Mouse (Mus musculus): Measurements from ENCODE around the gene Itfg1. TPM values are rescaled to one million over a fixed set of nuclear protein-coding genes. Genes with fewer than 3 reads are reported as not detected.
"Not testable (repeated sequence)": the region's sequence is repeated elsewhere in the genome, so short reads cannot be mapped to it uniquely, and the experiment has no call there.

The Itfg1 gene
- 10 to 100 TPM; 35.4 to 38.3 TPM for total RNA-seq (2021)
- long read RNA-seq, experiment 1, transcript Itfg1-201 (18 exons, 3,306 nt): major isoform, 90 of 99 reads
- long read RNA-seq, experiment 1, partial matches to known transcripts: 3 of 99 reads
- long read RNA-seq, experiment 1, other reads (novel, unspliced or antisense): 6 of 99 reads
- long read RNA-seq, experiment 2, transcript Itfg1-201 (18 exons, 3,306 nt): major isoform, 84 of 92 reads
- long read RNA-seq, experiment 2, partial matches to known transcripts: 1 of 92 reads
- long read RNA-seq, experiment 2, other reads (novel, unspliced or antisense): 7 of 92 reads

DNA sequence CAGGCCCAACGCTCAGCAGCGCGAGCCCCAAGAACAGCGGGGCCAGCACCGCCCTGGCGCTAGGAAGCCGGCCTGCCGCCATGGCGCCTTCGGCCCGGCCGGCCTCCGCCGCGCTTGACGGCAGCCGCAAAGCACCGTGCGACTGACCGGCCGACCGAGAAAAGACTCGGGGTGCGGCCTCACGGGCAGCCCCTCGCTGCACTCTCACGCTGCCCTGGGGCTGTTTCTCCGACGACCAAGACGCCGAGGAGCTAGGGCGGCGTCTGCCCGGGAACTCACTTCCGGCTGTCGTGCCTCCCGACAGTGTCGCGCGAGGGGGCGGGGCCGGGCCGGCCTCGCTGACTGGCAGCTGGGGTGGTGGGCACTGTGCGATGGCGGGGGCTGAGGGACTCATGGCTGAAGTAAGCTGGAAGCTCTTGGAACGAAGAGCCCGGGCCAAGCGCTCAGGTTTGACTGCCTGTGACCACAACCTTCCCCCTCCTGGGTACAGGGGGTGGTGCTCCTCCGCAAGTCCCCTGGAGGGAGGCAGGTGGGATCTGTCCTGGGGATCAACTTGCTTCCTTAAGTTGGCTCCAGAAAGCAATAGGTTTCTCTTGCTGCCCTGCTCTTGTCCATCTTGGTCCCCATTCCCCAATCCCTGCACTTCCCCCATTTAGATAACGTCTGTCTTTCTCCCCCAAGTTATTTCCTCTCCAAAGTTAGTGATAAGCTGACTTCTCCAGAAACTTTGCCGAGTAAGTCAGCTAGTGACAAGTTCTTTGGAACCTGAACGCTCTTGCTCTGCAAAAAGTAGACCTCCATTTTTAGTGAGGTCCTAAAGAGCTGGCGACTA is at the start of gene Itfg1, which contains the start of gene Phkb:
Gene Itfg1, minus strand, starts transcription at position 265 of the 832 bp plus-strand sequence.
Gene Phkb, plus strand, starts transcription at position 303 of the 832 bp plus-strand sequence.
- DNase-seq: peak; percentile 93

DNA sequence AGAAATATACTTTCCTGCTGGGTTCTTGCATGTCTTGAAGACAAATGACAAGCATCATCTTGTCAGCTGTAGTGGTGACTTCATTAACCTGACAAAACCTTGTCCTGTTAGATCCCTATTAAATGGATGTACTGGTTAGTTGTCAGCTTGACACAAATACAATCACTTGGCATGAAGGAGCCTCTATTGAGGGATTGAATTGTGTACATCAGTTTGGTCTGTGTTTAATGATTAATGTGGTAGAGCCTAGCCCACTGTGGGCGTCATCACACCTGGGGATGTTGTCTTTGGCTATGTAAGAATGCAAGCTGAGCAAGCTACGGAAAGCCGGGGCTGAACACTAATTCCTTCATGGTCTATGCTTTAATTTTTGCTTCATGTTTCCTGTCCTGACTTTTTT is 44.1 kb upstream of the Itfg1 start:
- DNase-seq: no peak

DNA sequence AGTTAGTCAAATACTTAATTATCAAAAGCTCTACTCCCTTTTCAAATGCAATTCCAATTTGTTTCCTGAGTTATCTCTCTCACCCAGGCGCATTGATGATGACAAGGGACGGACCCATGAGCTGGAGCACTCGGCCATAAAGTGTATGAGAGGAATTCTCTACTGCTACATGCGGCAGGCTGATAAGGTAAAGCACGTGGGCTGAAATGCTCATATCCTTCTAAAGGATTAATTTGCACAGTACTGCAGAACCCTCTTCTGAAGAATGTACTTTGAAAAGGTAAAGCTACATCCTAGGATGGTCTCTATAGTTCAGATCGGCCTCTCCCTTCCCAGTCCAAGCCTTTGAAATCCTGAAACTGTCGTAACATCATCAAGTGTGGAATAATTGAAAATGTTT is 38.9 kb upstream of the Itfg1 start:
- no peak for DNase-seq

DNA sequence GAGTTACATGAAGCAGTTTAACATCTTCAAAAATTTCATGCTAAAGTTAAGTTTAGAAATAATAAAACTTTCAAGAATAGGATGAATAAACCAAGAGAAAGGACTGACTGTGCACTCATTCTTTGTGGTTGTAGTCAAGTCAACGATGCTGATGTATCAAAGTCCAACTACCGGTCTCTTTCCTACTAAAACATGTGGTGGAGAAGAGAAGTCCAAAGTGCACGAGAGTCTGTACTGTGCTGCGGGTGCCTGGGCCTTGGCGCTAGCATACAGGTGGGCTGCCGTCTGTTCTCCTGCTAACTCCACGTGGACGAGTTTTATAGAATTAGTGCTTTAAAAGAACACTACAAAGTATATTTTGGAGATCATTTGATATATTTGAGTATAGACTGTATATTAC is 37.3 kb upstream of the Itfg1 start:
- no peak for DNase-seq

DNA sequence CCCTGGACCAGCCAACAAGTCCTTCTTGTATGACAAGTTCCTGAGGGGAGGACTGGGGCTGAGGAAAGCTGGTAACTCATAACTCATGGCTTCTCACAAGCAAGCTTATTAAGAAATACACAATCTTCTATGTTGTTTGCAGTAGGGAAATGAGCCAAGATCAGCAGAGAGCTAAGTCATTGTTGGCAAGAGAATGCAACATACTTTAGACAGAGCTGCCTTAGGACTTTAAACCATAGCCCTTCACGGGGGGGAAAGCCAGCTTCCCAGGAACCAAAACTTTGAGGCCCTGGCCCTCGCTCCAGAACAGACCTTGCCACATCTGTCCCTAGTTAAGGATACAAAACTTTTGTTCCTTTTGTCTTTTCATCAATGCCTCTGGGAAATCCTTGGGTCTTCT is 30.9 kb upstream of the Itfg1 start:
- DNase-seq: no peak

DNA sequence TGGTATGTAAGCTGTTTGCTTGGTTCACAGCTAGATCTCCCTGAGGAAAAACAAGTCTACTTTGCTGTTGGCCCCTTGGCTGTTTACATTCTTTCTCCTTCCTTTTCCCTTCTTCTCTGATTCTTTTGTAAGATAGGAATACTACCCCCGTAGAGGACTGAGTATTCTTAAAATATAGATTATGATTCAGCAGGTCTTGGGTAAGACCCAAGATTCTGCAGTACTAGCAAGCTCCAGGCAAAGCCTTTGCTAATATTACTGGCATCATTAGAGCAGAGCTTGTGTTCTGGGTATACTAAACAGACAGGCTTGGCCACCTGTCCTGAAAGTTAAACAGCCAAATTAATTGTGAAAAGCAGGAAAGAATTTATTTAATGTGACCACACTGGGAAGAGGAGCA is 21.7 kb upstream of the Itfg1 start:
- DNase-seq: no peak

DNA sequence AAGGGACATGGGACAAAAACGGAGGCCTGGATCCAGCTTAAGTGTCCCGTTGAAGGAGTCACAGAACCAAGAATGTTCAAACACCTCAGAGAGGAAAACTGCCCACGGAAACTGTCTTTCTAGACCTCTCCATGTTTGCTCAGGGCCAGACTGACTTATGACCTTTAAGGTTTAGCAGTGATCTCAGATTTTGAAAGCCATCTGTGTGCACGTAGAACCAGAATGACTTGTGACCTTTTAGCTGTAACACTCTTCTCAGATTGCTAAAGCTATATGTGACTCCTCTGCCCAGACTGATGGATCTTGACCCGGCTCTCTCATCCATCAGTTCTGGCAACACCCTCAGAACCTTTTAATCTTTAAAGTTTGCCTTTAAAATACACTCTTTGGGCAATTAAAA is 19.9 kb upstream of the Itfg1 start:
- DNase-seq: no peak

DNA sequence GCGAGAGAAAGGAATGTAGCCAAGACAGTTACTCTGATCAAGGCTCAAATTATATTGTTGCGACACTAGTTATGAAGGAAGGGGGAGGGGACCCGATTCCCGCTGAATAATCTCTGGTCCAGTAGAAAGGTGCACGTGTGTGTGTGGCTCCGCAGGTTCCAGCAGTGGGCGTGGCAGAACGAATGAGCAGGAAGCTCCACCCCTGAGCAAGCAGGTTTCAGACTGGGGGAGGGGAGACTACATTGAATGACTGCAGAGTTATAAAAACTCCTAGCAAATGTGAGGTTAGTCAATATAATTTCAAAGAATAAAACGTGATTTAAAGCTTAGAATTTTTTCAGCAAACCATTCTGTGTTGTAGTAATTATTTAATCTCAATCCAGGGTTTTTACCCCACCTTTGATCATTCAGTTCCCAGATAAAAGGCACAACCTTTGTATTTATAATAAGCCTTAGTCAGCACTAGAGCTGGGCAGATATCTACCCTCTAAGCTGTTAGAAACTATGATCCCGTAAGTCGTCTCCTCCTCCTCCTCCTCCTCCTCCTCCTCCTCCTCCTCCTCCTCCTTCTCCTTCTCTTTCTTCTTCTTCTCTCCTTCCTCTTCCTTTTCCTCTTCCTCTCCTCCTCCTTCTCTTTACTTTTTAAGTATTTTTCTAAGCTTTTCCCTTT is 16.6 kb upstream of the Itfg1 start:
- DNase-seq: not testable (repeated sequence)

DNA sequence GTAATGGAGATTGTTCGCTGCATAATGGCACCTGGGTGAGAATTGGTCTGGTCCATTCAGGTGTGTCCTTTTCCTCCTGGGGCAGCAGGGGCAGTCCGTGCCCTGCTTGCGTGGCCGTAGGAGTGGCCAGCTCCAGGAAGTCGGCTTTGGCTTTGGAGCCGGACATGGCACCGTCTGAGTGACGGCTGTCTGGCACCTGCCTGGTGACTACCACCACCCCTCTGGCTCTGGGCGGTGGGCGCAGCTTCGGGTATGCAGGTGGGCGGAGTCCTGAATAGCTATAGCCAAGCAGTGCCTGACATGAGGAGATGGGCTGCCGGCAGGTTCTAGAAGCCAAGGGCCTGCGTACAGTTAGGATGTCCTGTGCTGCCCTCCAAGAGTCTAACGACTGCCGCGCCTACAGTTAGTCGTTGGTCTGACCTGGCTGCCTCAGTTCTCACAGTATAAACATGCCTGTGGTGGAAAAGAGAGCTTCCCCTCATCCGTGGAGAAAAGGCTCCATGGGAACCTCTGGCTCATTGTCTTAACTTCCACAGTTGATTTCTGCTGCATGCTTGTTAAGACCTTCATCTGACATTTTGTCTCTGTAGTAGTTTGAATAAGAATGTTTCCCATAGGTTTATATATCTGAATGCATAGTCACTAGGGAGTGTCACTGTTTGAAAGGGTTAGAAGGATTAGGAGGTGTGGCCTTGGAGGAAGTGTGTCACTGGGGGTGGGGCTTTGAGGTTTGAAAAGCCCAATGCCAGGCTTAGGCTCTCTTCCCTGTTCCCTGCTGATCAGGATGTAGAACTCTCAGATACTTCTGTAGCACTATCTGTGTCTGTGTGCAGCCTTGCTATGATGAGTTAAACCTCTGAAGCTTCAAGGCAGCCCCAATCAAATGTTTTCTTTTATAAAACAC is 13.8 kb upstream of the Itfg1 start:
- DNase-seq: no peak

DNA sequence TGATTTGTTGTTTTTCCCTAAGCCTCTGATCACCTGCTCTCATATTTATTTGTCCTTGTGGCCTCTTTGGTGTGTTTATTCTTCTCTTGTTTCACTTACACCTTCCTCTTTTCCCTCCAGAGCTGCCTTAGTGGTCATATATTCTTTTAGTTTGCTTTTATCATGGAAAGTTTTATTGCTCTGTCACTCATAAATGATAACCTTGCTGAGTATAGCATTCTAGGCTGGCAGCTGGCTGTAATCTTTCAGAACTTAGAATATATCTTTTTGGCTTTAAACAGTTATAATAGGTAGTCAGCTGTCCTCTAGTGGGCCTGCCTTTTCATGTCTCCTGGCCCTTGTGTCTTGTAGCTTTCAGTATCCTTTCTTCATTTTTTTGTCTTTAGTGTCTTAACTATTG is 5.2 kb upstream of the Itfg1 start:
- no peak for DNase-seq

DNA sequence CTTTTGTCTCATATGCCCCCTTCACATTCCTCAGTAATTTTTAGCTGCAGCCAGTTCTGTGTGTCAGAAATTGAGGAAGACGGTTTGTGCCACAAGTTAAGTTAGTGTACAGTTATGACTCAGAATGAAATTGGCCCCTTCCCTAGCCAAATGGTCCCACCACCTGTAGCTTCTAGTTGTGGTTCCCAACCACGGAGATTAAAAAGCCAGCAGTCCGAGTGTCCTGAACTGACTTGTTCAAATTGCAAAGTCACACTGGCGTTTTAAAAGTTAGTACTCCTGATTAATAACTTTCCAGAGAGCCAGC is 721 bp upstream of the Itfg1 start:
- DNase-seq: no peak

DNA sequence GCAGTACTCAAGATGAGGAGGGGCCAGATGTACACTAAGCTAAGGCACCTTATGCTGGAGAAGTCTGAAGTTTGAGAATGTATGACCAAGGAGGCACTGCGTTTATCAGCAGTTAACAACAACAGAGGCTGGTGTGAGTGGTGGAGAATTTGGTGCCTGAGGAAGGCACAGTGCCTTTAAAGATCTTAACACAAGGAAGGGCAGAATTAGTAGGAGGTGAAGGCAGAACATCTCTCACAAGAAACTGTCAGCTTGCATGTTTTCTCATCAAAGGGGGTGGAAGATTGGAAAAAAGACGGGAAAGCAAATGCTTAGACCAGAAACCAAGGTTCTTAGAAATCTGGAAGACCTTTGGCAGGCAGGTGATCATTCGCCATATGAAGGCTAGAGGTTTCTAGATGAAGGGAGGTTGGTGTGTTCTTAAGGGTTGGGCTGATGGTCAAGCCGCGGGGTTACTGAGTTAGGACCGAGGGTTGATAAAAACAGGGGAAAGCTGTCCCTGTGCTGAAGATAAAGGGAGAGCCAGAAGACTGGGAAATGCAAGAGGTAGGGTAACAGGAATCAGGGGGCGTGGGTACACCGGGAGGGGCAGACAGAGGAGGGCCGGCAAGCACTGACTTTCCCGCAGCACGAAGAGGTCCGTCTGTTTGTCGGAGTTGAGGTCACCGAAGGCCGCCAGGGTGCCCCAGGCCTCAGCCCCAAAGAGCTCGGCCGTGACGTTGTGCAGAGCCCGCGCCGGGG is 635 bp downstream of the Itfg1 start:
- DNase-seq: no peak

DNA sequence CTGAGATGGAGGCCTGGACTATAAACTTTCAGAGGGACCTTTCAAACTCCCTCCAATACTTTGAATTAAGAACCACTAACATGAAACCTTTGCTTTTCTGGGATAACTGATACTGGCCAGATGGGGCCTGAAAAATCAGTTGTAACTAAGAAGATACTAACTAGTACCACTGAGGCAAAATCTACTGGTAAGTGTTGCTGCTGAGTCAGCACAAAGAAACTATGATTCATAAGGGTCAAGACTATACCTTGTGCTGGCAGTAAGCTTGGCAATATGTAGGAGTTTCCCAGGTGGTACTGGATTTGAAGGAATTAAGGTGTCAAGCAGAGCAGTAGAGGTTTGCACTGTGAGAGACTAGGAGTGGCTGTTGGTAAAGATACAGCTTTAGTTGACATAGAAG is 27.1 kb downstream of the Itfg1 start:
- no peak for DNase-seq

DNA sequence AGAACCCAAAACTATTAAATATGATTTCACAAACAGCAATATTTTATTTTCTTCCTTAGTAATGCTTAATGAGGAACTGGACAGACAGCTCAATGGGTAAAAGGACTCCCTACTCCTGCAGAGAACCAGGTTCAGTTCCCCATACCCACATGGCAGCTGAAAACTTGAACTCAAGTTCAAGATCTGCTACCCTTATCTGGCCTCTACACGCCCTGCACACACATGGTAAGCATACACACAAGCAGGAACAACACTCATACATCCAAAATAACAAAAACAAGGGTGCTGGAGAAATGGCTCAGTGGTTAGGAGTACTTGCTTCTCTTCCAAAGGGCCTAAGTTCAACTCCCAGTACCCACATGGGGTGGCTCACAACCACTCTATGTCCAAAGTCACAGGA is 39.3 kb downstream of the Itfg1 start:
- no peak for DNase-seq

DNA sequence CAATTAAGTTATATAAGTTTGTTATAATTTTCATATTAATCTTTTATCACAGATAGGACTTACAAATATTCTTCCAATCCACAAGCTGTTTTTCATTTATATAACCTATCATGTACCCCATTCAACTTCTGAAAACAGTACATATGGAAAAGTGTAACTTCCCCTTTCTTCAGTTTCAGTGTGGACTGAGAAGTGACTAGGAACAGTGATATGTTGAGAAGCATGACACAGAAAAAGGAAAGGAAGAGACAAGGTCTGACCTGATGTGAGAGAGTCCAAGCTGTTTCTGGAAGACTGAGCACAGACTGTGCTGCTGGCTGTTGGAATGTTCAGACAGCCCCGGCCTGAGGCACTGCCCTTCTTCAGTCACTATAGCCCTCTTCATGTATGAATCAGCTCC is 40.6 kb downstream of the Itfg1 start:
- no peak for DNase-seq

DNA sequence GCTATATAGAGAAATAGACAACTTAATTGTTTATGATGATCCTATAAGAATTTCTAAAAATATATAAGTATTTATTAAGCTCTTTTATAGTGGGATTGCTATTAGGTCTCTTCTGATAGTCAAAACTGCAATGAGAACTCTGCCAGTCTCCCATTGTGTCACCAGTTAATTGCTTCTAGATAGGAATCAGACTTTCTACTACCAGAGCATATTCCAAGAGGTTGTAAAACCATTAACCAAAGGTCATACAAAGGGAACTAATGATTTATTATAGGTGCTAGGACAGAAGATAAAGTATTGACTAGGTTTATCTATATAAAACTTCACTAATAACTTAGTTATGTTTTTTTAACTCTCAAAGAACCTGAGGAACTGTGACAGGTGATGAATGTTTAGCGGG is 44.3 kb downstream of the Itfg1 start:
- not testable (repeated sequence) for DNase-seq

DNA sequence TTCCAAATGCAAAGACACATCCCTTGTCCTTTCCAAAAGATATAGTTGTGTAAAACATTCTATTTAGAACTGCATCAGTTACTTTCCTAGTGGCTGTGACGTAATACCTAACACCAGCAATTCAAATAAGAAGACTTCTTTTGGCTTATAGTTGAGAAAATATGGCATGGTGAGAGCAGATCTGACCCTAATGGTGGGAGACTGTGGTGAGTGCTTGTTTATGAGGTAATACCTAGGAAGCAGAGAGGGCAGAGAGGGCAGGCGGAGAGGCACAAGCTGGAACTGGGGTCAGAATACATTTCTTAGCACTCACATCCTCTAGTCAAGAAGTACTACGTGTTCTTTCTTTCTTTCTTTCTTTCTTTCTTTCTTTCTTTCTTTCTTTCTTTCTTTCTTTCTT is 52.4 kb downstream of the Itfg1 start:
- DNase-seq: no peak

DNA sequence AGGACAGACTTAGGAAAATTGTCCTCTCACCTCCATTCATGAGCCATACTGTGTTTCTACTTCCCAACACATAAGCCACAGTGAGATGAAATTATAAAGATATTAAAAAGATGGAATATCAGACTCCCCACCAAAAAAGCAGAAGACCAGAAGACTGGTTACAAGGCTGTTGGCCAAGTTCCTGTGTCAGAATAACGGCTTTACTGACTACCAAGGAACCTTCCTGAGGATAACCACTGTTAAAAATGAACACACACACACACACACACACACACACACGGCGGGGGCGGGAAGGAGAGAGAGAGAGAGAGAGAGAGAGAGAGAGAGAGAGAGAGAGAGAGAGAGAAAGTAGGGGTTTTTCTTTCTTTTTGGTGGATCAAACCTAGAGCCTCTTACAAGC is 52.8 kb downstream of the Itfg1 start:
- no peak for DNase-seq

DNA sequence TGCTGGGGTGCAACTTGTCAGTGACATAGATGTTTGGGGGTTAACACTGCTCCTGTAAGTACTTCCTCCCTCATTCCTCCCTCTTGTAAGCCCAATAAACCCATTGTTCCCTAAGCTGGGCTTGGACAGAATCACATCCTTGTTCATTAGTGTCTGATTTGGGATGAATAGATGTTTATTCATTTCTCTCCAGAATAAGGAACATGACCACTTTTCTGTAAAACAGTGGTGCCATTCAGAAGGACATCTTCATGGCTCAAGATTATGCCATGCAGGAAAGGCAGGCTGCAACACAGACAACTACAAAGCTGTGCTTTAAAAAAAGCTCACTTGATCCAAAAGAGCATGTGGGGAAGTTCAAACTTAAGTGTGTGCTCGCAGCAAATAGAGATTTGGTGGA is 55.2 kb downstream of the Itfg1 start:
- no peak for DNase-seq

DNA sequence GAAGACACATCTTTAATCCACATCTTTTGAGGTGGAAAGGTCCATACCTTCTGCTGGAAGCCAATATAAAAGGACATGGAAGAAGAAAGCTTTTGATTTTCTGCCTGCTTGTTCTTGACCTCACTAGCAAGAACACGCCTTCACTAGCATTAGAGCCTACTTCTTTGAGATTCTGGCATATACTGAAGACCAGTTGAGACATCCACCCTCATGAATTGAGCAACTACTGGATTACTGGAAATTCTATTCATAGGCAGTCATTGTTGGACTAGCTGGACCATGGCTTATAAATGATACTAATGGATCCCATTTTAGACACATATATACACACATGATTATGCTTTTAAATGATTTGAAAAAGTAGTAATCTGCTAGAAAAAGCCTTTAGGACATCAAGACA is 56.9 kb downstream of the Itfg1 start:
- DNase-seq: no peak

DNA sequence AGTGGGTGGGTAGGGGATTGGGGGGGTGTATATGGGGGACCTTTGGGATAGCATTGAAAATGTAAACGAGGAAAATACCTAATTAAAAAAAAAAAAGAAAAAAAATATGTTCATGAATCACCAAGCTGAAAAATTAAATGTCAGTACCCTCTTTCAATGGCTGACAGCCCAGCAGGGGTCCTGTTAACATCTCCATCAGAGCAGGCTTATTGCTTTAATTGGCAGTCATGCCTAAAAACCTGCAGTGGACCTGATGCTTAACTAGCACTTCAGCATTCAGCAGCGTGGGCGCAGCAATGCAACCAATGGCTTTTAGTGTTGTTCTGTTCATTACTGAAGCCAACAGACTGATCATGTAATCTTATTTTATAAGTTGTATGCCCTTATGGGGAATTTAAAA is 60.6 kb downstream of the Itfg1 start:
- no peak for DNase-seq

DNA sequence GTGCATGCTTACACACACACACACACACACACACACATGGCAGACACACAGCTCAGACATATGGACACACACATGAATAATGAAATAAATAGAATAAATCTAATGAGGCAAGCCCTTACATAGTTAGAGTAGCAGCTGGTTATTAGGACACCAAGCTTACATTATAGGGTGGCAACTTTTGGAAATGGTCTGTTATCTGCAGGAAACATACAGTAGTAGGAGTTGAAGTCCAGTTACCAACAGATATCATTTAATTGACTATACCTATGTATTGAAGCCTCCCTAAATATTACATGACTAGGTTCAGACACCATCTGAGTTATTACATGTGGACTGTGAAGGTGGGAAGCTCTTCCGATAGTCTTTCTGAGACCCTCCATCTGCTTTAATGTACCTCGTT is 95.7 kb downstream of the Itfg1 start:
- no peak for DNase-seq

Measured in gastrocnemius, postnatal 10 days (tissue).